Mouse (Mus musculus) myocyte (in vitro differentiated cells): ENCODE results near the gene Ptprt. TPM values are rescaled to one million over a fixed set of nuclear protein-coding genes. Genes with fewer than 3 reads are reported as not detected.

Source experiments
- H3K27me3 ChIP-seq: one replicate; pipeline ENCODE4 v1.6.1; 2011; ENCODE audit not compliant: control insufficient read depth, insufficient read depth, insufficient read length
- H3K36me3 ChIP-seq: one replicate; pipeline ENCODE4 v1.6.1; 2011; ENCODE audit not compliant: control insufficient read depth, insufficient read depth
- H3K4me2 ChIP-seq: one replicate; pipeline ENCODE4 v1.6.1; 2011; ENCODE audit warnings: low read depth, control low read depth
- H3K4me3 ChIP-seq: one replicate; pipeline ENCODE4 v1.5.1; 2011; ENCODE audit warnings: mild to moderate bottlenecking, control low read depth, moderate library complexity
- H3K79me2 ChIP-seq: one replicate; pipeline ENCODE4 v1.6.1; 2011; ENCODE audit not compliant: control insufficient read depth, insufficient read depth
- H3ac ChIP-seq: one replicate; pipeline ENCODE4 v1.6.1; 2011; ENCODE audit not compliant: control insufficient read depth, insufficient read length
- CEBPB ChIP-seq: IDR thresholded peaks from 2 replicates; pipeline ENCODE4 v1.6.1; 2011; ENCODE audit warnings: mild to moderate bottlenecking, moderate library complexity; ENCODE audit not compliant: poor library complexity, insufficient read depth, severe bottlenecking
- E2F4 ChIP-seq: IDR thresholded peaks from one replicate; pipeline ENCODE4 v1.6.1; 2011; ENCODE audit warnings: mild to moderate bottlenecking, control low read depth, moderate library complexity; ENCODE audit not compliant: insufficient read depth
- MAX ChIP-seq: IDR thresholded peaks from one replicate; pipeline ENCODE4 v1.6.1; 2011; ENCODE audit warnings: low read depth, mild to moderate bottlenecking, control low read depth
- MYOD1 ChIP-seq, 3 experiments: IDR thresholded peaks; one replicate each; pipeline ENCODE4 v1.6.1; 2011; ENCODE audit warnings: control low read depth in 2 of 3, low read depth in 2 of 3, mild to moderate bottlenecking in 2 of 3, moderate library complexity in 1 of 3; ENCODE audit not compliant: insufficient read length in 2 of 3, control insufficient read depth in 1 of 3
- MYOG ChIP-seq, 3 experiments: IDR thresholded peaks; one replicate each; pipeline ENCODE4 v1.6.1; 2011; ENCODE audit warnings: control low read depth in 2 of 3, low read depth in 2 of 3, mild to moderate bottlenecking in 2 of 3; ENCODE audit not compliant: insufficient read length in 2 of 3, control insufficient read depth in 1 of 3, insufficient read depth in 1 of 3
- POLR2A ChIP-seq: IDR thresholded peaks from one replicate; pipeline ENCODE4 v1.6.1; 2011; ENCODE audit warnings: low read depth, mild to moderate bottlenecking, control low read depth, moderate library complexity; ENCODE audit not compliant: insufficient read length
- POLR2AphosphoS2 ChIP-seq: IDR thresholded peaks from one replicate; pipeline ENCODE4 v1.6.1; 2011; ENCODE audit warnings: low read depth, control low read depth; ENCODE audit not compliant: insufficient read length
- REST ChIP-seq: IDR thresholded peaks from one replicate; pipeline ENCODE4 v1.6.1; 2011; ENCODE audit warnings: mild to moderate bottlenecking, control low read depth, moderate library complexity; ENCODE audit not compliant: insufficient read depth, insufficient read length
- SRF ChIP-seq: IDR thresholded peaks from one replicate; pipeline ENCODE4 v1.6.1; 2011; ENCODE audit warnings: low read depth; ENCODE audit not compliant: control insufficient read depth, insufficient read length
- TCF12 ChIP-seq: IDR thresholded peaks from one replicate; pipeline ENCODE4 v1.6.1; 2011; ENCODE audit warnings: mild to moderate bottlenecking, control low read depth; ENCODE audit not compliant: poor library complexity, insufficient read depth, severe bottlenecking
- TCF3 ChIP-seq: IDR thresholded peaks from one replicate; pipeline ENCODE4 v1.6.1; 2011; ENCODE audit warnings: low read depth, control low read depth; ENCODE audit not compliant: insufficient read length
- USF1 ChIP-seq: IDR thresholded peaks from one replicate; pipeline ENCODE4 v1.6.1; 2011; ENCODE audit warnings: low read depth, mild to moderate bottlenecking, control low read depth, moderate library complexity
- polyA plus RNA-seq: library from polyadenylated mRNA; unstranded; fragments of >200 nt; fragmentation: generic; extraction: Trizol; gene quantifications from one replicate; pipeline ENCODE4 v1.2.1, GENCODE M21; 2012; ENCODE audit warnings: missing spikeins

Gene Ptprt
- polyA plus RNA-seq, 1 experiment, result 0.08 TPM

DNA sequence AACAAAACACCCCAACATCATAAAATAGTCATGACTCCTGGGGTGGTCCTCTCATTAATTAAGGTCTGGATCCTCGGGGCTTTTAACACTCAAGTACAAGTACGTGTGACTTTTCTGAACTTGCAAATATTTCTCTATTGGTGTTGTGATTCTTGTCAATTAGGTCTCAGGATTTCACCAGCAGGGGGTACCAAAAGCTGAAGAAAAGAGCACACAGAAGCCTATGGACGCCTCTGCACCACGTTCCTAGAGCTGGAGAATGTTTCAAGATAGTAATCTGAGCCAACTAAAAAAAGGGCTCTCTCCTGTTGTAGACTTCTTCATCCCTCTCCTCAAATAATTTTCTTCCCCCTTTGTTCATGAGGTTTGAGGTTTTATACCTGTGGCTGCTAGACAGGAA, 1000.1 kb downstream of the Ptprt start:
- TF ChIP-seq TCF3 (no peak), REST (no peak), E2F4 (no peak), MYOD1 (IDR thresholded peaks at IDR 0.05; ENCODE audit: control insufficient read depth in 1 of 3, insufficient read length in 2 of 3, low read depth in 2 of 3) (no peak), TCF12 (no peak), CEBPB (no peak), USF1 (no peak), MYOG (IDR thresholded peaks at IDR 0.05; ENCODE audit: control insufficient read depth in 1 of 3, insufficient read depth in 1 of 3, insufficient read length in 2 of 3, low read depth in 2 of 3) (no peak), POLR2AphosphoS2 (no peak), MAX (no peak), POLR2A (no peak), SRF (no peak)
- Histone ChIP-seq H3K36me3 (no peaks in the 10 kb centered on the region), H3K27me3 (no peaks in the 10 kb centered on the region), H3K4me2 (no peak overlapping the region), H3K4me3 (no peak overlapping the region), H3K79me2 (no peaks in the 10 kb centered on the region), H3ac (no peak overlapping the region)

DNA sequence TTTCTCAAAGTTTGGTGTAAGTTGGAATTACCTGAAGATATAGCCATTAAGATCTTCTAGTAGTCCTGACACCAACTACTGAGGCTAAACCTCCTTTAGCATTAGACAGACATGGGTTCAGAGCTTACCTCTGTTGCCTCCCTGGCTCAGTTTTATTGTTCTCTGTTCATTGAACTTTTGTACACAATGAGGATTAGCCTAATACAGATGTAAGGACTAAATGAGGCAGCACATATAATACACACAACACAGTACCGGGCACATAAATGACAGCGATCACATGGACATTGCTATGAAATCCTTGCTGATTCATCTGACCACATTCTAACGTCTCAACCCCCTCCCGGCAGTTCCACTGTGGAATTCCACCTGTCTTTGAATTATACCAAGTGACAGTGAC, 1003.9 kb downstream of the Ptprt start:
- H3K4me3 ChIP-seq, result no peak overlapping the region
- no peak overlapping the region for H3ac ChIP-seq
- TF ChIP-seq POLR2A, result no peak
- TF ChIP-seq CEBPB, result no peak
- TF ChIP-seq SRF, result no peak
- no peak for TF ChIP-seq USF1
- H3K27me3 ChIP-seq, result no peaks in the 10 kb centered on the region
- no peaks in the 10 kb centered on the region for H3K79me2 ChIP-seq
- no peaks in the 10 kb centered on the region for H3K36me3 ChIP-seq
- H3K4me2 ChIP-seq, result no peak overlapping the region

DNA sequence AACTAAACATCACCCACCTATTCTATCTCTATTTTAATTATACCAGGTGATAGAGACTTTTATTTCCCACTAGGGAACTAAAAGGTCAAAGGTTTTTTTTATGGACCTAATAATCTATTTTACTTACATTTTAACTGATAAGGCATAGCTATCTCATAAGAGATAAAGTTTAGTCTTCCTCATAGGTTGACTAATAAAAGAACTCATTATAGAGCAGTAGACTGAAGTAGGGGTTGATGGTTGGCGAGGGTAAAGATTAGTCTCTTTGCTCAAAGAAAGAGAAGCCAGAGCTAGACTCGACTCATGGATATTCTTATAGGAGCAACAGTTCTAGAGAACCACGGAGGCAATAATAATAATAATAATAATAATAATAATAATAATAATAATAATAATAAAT, 1004.3 kb downstream of the Ptprt start:
- TF ChIP-seq MAX, result no peak
- Histone ChIP-seq H3K27me3 (no peaks in the 10 kb centered on the region), H3K4me3 (no peak overlapping the region), H3ac (no peak overlapping the region), H3K79me2 (no peaks in the 10 kb centered on the region), H3K36me3 (no peaks in the 10 kb centered on the region), H3K4me2 (no peak overlapping the region)

DNA sequence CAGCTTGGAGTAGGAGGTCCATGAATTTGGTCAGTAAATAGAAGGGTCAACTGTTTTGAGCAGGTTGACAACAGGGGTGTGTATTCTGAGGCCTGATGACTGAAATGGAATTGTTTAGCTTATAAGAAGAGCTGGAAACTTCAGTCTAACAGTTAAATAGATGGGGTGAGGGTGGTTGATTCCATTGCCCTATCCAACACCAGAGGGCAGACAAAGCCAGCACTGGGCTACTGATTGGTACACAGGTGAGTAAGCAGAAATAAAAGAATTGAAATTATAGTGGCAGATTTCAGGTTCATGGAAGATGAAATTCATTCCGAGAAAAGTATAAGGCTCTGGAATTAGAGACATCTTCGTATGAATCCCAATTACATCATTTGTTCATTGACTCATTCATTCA, 1020.1 kb downstream of the Ptprt start:
- no peaks in the 10 kb centered on the region for H3K36me3 ChIP-seq
- no peak overlapping the region for H3ac ChIP-seq
- TF ChIP-seq POLR2A, result no peak
- no peak for TF ChIP-seq MYOD1 (IDR thresholded peaks at IDR 0.05; ENCODE audit: control insufficient read depth in 1 of 3, insufficient read length in 2 of 3, low read depth in 2 of 3)
- TF ChIP-seq E2F4, result no peak
- TF ChIP-seq TCF3, result no peak
- TF ChIP-seq POLR2AphosphoS2, result no peak
- TF ChIP-seq TCF12, result no peak
- H3K4me3 ChIP-seq, result no peak overlapping the region
- no peaks in the 10 kb centered on the region for H3K79me2 ChIP-seq
- H3K4me2 ChIP-seq, result no peak overlapping the region
- no peaks in the 10 kb centered on the region for H3K27me3 ChIP-seq

DNA sequence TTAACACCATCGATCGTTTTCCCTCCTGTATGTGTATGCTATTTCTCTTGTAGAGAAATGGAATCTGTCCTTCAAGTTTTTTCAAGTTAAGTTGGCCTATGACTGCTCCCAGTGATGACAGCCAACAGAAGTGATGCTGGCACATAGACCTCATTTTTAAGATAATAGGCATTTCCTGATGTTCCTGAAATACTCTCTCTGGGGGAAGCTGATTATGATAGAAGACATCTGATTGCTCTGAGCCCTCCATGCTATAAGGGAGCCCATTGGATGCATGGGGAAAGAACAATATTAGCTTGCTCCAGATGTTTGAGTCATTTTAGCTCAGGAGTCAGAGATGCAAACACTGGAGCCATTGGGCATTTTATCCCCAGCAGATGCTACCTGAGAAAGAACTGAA, 1026.9 kb downstream of the Ptprt start:
- H3ac ChIP-seq, result no peak overlapping the region
- TF ChIP-seq SRF (no peak), MYOG (IDR thresholded peaks at IDR 0.05; ENCODE audit: control insufficient read depth in 1 of 3, insufficient read depth in 1 of 3, insufficient read length in 2 of 3, low read depth in 2 of 3) (no peak), POLR2A (no peak), MYOD1 (IDR thresholded peaks at IDR 0.05; ENCODE audit: control insufficient read depth in 1 of 3, insufficient read length in 2 of 3, low read depth in 2 of 3) (no peak)
- H3K4me3 ChIP-seq, result no peak overlapping the region
- no peaks in the 10 kb centered on the region for H3K27me3 ChIP-seq
- no peak overlapping the region for H3K4me2 ChIP-seq
- no peaks in the 10 kb centered on the region for H3K79me2 ChIP-seq
- H3K36me3 ChIP-seq, result no peaks in the 10 kb centered on the region

DNA sequence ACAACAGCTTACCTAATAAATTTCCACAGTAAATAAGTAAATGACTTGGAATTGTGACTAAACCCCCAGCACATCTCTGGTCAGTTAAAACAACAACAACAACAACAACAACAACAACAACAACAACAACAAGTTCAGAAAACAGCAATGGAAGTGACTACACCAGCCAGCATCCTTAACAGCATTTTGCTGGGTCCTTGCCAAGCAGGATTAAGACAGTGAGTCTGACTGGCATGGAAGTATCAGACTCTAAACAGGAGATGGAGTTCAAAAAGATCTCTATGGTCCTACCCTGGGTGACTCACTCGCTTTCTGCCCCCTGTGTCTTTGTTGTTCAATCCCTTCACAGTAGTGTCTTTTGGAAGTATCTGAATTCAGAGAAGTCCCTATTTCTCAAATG, 1035.1 kb downstream of the Ptprt start:
- Histone ChIP-seq H3K4me3 (no peak overlapping the region), H3K4me2 (no peak overlapping the region), H3K36me3 (no peaks in the 10 kb centered on the region), H3K27me3 (no peaks in the 10 kb centered on the region), H3K79me2 (no peaks in the 10 kb centered on the region), H3ac (no peak overlapping the region)
- TF ChIP-seq POLR2A (no peak), REST (no peak)
